Mouse (Mus musculus): ENCODE data around the gene Sohlh1.

GRCm38 (mm10) chr2:25887226-25887625 lies 40.2 kb upstream of the Sohlh1 start:
- TF ChIP-seq CTCF (IDR thresholded peaks at IDR 0.05 in 2 of 3, conservative IDR thresholded peaks at IDR 0.05 in 1 of 3; ENCODE audit: control insufficient read depth in 1 of 3, insufficient read depth in 1 of 3, low read depth in 2 of 3, low read length in 3 of 3, poor library complexity in 1 of 3, severe bottlenecking in 1 of 3) = no peak
- TF ChIP-seq MAZ (IDR thresholded peaks at IDR 0.05; ENCODE audit: low read depth, low read length) = no peak
- TF ChIP-seq MYC (IDR thresholded peaks at IDR 0.05; ENCODE audit: low read depth, low read length) = no peak
- no peak for TF ChIP-seq TCF12 (IDR thresholded peaks at IDR 0.05; ENCODE audit: low read depth, low read length)

Data from MEL (cell line).